Mouse (Mus musculus): Measurements from ENCODE around the gene St6galnac3. TPM values are rescaled to one million over a fixed set of nuclear protein-coding genes. Genes with fewer than 3 reads are reported as not detected.

The St6galnac3 gene
- total RNA-seq (2021): 1 to 10 TPM; 4.9 to 5.2 TPM
- 2.2 and 4.7 TPM in 2 replicates for polyA plus RNA-seq (2012; rRNA removed)
- long read RNA-seq: 0 reads

- 2% methylated on average over 56 of the region's 56 CpGs for WGBS
- no peaks in the 10 kb centered on the region for H3K36me3 ChIP-seq (ENCODE audit: control insufficient read depth, insufficient read depth, low read length)
- H3K27ac ChIP-seq: peak within 1 kb of the TSS; percentile 78
- DNase-seq: peak; percentile 82 to 84
- no peaks in the 10 kb centered on the region for H3K79me2 ChIP-seq (replicated peaks; ENCODE audit: control insufficient read depth, insufficient read depth, low read length)
- intact Hi-C loops (cut with DNase I): loop anchor here (5.0 kb wide), 2 partner anchors 38 to 68 kb away; no protein-coding TSS in a partner anchor
- peak within 1 kb of the TSS; percentile 73 for H3K9ac ChIP-seq (ENCODE audit: low read depth, low read length)
- H3K27me3 ChIP-seq (ENCODE audit: control insufficient read depth, insufficient read depth, low read length): 0 out of 2 replicates have a peak, but pooled peaks cover 2% of the 10 kb centered on the region
- H3K4me3 ChIP-seq: peak within 1 kb of the TSS; percentile 70
- peaks cover 2% of the 10 kb centered on the region; the same call in 1 of the 2 replicates for H3K4me1 ChIP-seq (ENCODE audit: control insufficient read depth, insufficient read depth, low read length)
- TF ChIP-seq POLR2A (IDR thresholded peaks at IDR 0.05; ENCODE audit: insufficient read depth, low read depth, low read length) (no peak), CTCF (IDR thresholded peaks at IDR 0.05) (peak; percentile 64), EP300 (IDR thresholded peaks at IDR 0.05; ENCODE audit: insufficient read depth, low read depth, low read length) (0 out of 2 replicates have a peak, but pooled peaks have one; percentile 45)
These were observed at the start of gene St6galnac3 for GRCm38 (mm10) chr3:153724701-153725668. Gene St6galnac3, minus strand, starts transcription at chr3:153725174.

- DNase-seq: no peak
- Histone ChIP-seq H3K4me3 (no peak overlapping the region), H3K27me3 (ENCODE audit: control insufficient read depth, insufficient read depth, low read length) (no peaks in the 10 kb centered on the region), H3K79me2 (replicated peaks; ENCODE audit: control insufficient read depth, insufficient read depth, low read length) (no peaks in the 10 kb centered on the region), H3K27ac (no peak overlapping the region), H3K36me3 (ENCODE audit: control insufficient read depth, insufficient read depth, low read length) (no peaks in the 10 kb centered on the region), H3K9ac (ENCODE audit: low read depth, low read length) (no peak overlapping the region), H3K4me1 (ENCODE audit: control insufficient read depth, insufficient read depth, low read length) (no peaks in the 10 kb centered on the region)
- TF ChIP-seq EP300 (IDR thresholded peaks at IDR 0.05; ENCODE audit: insufficient read depth, low read depth, low read length) (no peak), POLR2A (IDR thresholded peaks at IDR 0.05; ENCODE audit: insufficient read depth, low read depth, low read length) (no peak), CTCF (IDR thresholded peaks at IDR 0.05) (no peak)
- intact Hi-C loops (cut with DNase I): no loop called here
- 69% methylated on average over 3 of the region's 3 CpGs for WGBS
These were observed 49.6 kb upstream of the St6galnac3 start for GRCm38 (mm10) chr3:153774568-153774967.

- intact Hi-C loops (cut with DNase I): no loop called here
- no peak overlapping the region for H3K9ac ChIP-seq (ENCODE audit: low read depth, low read length)
- WGBS: 59% methylated on average over 4 of the region's 4 CpGs
- H3K79me2 ChIP-seq (replicated peaks; ENCODE audit: control insufficient read depth, insufficient read depth, low read length): no peaks in the 10 kb centered on the region
- H3K27ac ChIP-seq: no peak overlapping the region
- no peak overlapping the region for H3K4me3 ChIP-seq
- no peak for TF ChIP-seq EP300 (IDR thresholded peaks at IDR 0.05; ENCODE audit: insufficient read depth, low read depth, low read length)
- no peak for TF ChIP-seq CTCF (IDR thresholded peaks at IDR 0.05)
- TF ChIP-seq POLR2A (IDR thresholded peaks at IDR 0.05; ENCODE audit: insufficient read depth, low read depth, low read length): no peak
- no peaks in the 10 kb centered on the region for H3K27me3 ChIP-seq (ENCODE audit: control insufficient read depth, insufficient read depth, low read length)
- H3K4me1 ChIP-seq (ENCODE audit: control insufficient read depth, insufficient read depth, low read length): no peaks in the 10 kb centered on the region
- H3K36me3 ChIP-seq (ENCODE audit: control insufficient read depth, insufficient read depth, low read length): no peaks in the 10 kb centered on the region
- no peak for DNase-seq
These were observed 46.5 kb upstream of the St6galnac3 start for GRCm38 (mm10) chr3:153771479-153771878.

GRCm38 (mm10) chr3:153770573-153770972 lies 45.6 kb upstream of the St6galnac3 start:
- TF ChIP-seq POLR2A (IDR thresholded peaks at IDR 0.05; ENCODE audit: insufficient read depth, low read depth, low read length) (no peak), CTCF (IDR thresholded peaks at IDR 0.05) (no peak), EP300 (IDR thresholded peaks at IDR 0.05; ENCODE audit: insufficient read depth, low read depth, low read length) (no peak)
- no peak overlapping the region for H3K4me3 ChIP-seq
- H3K9ac ChIP-seq (ENCODE audit: low read depth, low read length): no peak overlapping the region
- no peaks in the 10 kb centered on the region for H3K4me1 ChIP-seq (ENCODE audit: control insufficient read depth, insufficient read depth, low read length)
- H3K27me3 ChIP-seq (ENCODE audit: control insufficient read depth, insufficient read depth, low read length): no peaks in the 10 kb centered on the region
- WGBS: 59% methylated on average over 7 of the region's 7 CpGs
- DNase-seq: no peak
- no peaks in the 10 kb centered on the region for H3K79me2 ChIP-seq (replicated peaks; ENCODE audit: control insufficient read depth, insufficient read depth, low read length)
- H3K36me3 ChIP-seq (ENCODE audit: control insufficient read depth, insufficient read depth, low read length): no peaks in the 10 kb centered on the region
- intact Hi-C loops (cut with DNase I): no loop called here
- no peak overlapping the region for H3K27ac ChIP-seq

GRCm38 (mm10) chr3:153769220-153769619 lies 44.2 kb upstream of the St6galnac3 start:
- Histone ChIP-seq H3K9ac (ENCODE audit: low read depth, low read length) (no peak overlapping the region), H3K79me2 (replicated peaks; ENCODE audit: control insufficient read depth, insufficient read depth, low read length) (no peaks in the 10 kb centered on the region), H3K4me1 (ENCODE audit: control insufficient read depth, insufficient read depth, low read length) (no peaks in the 10 kb centered on the region), H3K4me3 (no peak overlapping the region), H3K27ac (no peak overlapping the region), H3K27me3 (ENCODE audit: control insufficient read depth, insufficient read depth, low read length) (no peaks in the 10 kb centered on the region), H3K36me3 (ENCODE audit: control insufficient read depth, insufficient read depth, low read length) (no peaks in the 10 kb centered on the region)
- no peak for TF ChIP-seq CTCF (IDR thresholded peaks at IDR 0.05)
- no peak for TF ChIP-seq POLR2A (IDR thresholded peaks at IDR 0.05; ENCODE audit: insufficient read depth, low read depth, low read length)
- no peak for TF ChIP-seq EP300 (IDR thresholded peaks at IDR 0.05; ENCODE audit: insufficient read depth, low read depth, low read length)
- no peak for DNase-seq
- 86% methylated on average over 5 of the region's 5 CpGs for WGBS
- intact Hi-C loops (cut with DNase I): loop anchor here (5.0 kb wide), 1 partner anchor 38 kb away; no protein-coding TSS in a partner anchor

GRCm38 (mm10) chr3:153765171-153765570 lies 40.2 kb upstream of the St6galnac3 start:
- H3K4me3 ChIP-seq: no peak overlapping the region
- no peaks in the 10 kb centered on the region for H3K36me3 ChIP-seq (ENCODE audit: control insufficient read depth, insufficient read depth, low read length)
- no peak for TF ChIP-seq EP300 (IDR thresholded peaks at IDR 0.05; ENCODE audit: insufficient read depth, low read depth, low read length)
- no peak for TF ChIP-seq CTCF (IDR thresholded peaks at IDR 0.05)
- TF ChIP-seq POLR2A (IDR thresholded peaks at IDR 0.05; ENCODE audit: insufficient read depth, low read depth, low read length): no peak
- no peaks in the 10 kb centered on the region for H3K4me1 ChIP-seq (ENCODE audit: control insufficient read depth, insufficient read depth, low read length)
- no peak for DNase-seq
- no peaks in the 10 kb centered on the region for H3K27me3 ChIP-seq (ENCODE audit: control insufficient read depth, insufficient read depth, low read length)
- intact Hi-C loops (cut with DNase I): loop anchor here (5.0 kb wide), 1 partner anchor 42 kb away; no protein-coding TSS in a partner anchor
- no peaks in the 10 kb centered on the region for H3K79me2 ChIP-seq (replicated peaks; ENCODE audit: control insufficient read depth, insufficient read depth, low read length)
- no peak overlapping the region for H3K27ac ChIP-seq
- no peak overlapping the region for H3K9ac ChIP-seq (ENCODE audit: low read depth, low read length)
